Mouse (Mus musculus): Measurements from ENCODE around the gene Cyp2d12.
"Not testable (repeated sequence)": the region's sequence is repeated elsewhere in the genome, so short reads cannot be mapped to it uniquely, and the experiment has no call there.

Gene Cyp2d12

DNA sequence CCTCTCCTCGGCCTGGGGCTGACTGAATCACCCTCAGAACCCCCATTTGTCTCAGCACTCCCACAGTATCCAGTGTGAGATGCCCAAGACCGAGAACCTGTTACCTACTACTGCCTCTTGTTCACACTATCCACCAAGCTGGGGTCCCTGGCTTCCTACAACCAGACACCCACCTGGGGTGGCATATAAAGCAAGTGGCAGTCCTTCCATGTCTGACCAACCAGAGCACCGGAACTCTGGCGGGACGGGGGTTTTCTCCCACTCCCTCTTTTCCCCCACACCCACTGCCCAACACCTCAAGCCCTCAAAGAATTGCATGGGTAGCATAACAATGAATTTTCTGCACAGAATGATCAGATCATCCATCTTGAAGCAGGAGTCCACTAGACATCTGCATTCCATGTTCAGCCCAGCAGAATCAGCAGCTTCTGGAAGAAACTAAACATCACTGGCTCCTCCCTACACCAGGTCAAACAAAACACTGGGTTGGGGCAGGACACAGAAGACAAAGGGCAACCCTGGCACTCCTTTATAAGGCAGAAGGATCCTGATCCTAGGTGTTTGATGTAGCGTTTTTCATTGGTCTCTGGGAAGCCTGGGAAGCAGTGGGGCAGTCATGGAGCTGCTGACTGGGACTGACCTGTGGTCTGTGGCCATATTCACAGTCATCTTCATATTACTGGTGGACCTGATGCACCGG, at the start of gene Cyp2d12:
Gene Cyp2d12 (plus strand): TSS at position 542 of the 700 bp plus-strand sequence.
- no peak for DNase-seq (ENCODE audit: low spot score)

GRCm38 (mm10) chr15:82506971-82507370, 47.9 kb upstream of the Cyp2d12 start:
- no peak for DNase-seq (ENCODE audit: low spot score)

DNA sequence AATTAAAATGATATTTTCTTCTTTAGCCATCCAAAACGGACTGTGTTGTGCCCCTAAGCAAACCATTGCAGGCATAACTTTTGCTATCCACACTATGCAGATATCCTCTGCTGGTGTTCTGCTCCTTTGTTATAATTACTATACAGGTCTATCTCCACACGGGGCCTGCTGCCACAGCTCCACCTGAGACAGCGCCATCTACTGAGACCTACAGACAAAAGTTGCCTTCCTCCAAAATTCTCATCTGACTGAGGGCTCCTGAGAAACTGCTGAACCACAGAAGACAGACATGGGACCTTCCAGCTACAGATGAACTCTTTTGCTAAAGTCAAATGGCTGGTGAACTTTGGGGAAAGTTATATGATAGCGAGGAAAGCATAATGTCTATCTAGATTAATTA, 47.1 kb upstream of the Cyp2d12 start:
- DNase-seq (ENCODE audit: low spot score) = not testable (repeated sequence)

DNA sequence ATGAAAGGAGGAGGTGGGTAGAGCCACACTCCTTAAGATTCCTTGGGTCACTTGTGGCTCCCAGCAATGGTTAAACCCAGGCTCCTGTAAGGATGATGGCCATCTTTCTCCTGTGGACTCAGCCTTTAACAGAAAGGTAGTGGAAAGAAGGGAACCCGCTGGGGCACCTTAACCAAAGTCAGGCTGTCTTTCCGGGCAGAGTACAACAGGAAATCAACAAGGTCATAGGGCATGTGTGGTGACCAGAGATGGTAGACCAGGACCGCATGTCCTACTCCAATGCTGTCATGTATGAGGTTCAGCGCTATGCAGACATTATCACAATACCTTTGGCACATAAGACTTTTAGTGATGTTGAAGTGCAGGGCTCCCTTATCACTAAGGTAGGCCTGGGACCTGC, 45.4 kb upstream of the Cyp2d12 start:
- not testable (repeated sequence) for DNase-seq (ENCODE audit: low spot score)

DNA sequence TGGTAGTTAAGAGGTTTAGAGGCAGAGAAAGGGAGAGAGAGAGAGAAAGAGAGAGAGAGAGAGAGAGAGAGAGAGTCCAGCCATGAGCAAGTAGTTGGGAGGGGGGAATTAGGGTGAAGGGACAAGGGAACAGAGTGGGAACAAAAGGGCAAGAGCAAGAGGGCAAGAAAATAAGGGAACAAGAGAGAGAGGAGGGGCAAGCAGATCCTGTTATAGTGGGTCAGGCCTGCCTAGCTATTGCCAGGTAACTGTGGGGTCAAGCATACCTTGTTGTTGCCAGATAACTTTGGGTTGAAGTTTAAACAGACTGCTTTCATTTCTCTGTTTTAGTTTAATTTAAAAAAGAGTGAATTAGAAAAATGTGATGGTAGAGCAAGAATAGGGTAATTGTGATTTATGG, 44.4 kb upstream of the Cyp2d12 start:
- not testable (repeated sequence) for DNase-seq (ENCODE audit: low spot score)

DNA sequence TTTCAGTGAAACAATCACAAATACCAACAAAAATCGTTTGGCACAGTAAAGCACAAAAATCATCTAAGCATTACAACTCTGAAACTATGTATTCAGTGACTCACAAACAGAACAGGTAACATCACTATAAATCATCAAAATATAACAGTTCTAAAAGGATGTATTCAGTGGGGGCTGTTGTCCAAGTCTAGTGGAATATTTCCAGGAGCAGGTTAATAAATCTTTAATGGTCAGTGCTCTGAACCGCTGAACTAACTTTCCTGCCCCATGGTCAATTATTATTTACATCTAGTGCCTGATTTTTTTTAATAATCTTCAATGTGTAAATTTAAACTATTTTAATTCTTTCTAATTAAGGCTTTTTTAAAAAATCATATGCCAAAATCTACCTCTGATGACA, 42.8 kb upstream of the Cyp2d12 start:
- not testable (repeated sequence) for DNase-seq (ENCODE audit: low spot score)

GRCm38 (mm10) chr15:82516174-82516573, 38.7 kb upstream of the Cyp2d12 start:
- DNase-seq (ENCODE audit: low spot score) = not testable (repeated sequence)

DNA sequence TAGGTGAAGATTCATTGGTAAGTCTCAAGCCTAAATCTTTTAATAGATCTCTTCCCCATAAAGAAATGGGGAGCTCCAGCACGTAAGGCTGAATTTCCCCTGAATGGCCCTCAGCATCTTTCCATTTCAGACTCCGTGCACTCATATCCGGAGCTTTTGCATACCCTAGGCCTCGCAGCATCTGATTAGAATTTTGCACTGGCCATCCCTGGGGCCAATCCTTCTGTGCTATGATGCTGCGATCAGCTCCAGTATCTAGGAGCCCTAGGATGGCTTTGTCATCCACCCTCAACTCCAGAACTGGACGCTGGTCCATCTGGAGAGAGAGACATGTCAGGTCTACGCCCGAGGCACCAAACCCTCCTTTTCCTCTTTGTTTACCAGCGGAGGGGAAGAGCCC, 27.5 kb upstream of the Cyp2d12 start:
- not testable (repeated sequence) for DNase-seq (ENCODE audit: low spot score)

- not testable (repeated sequence) for DNase-seq (ENCODE audit: low spot score)
These were observed 22.2 kb upstream of the Cyp2d12 start for GRCm38 (mm10) chr15:82532721-82533120.

DNA sequence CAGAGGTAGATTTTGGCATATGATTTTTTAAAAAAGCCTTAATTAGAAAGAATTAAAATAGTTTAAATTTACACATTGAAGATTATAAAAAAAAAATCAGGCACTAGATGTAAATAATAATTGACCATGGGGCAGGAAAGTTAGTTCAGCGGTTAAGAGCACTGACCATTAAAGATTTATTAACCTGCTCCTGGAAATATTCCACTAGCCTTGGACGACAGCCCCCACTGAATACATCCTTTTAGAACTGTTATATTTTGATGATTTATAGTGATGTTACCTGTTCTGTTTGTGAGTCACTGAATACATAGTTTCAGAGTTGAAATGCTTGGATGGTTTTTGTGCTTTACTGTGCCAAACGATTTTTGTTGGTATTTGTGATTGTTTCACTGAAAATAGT, 11.9 kb upstream of the Cyp2d12 start:
- DNase-seq (ENCODE audit: low spot score) = not testable (repeated sequence)

GRCm38 (mm10) chr15:82544561-82544960, 10.3 kb upstream of the Cyp2d12 start:
- DNase-seq (ENCODE audit: low spot score) = not testable (repeated sequence)

- DNase-seq (ENCODE audit: low spot score) = not testable (repeated sequence)
These were observed 7.1 kb upstream of the Cyp2d12 start for GRCm38 (mm10) chr15:82547753-82548152.

DNA sequence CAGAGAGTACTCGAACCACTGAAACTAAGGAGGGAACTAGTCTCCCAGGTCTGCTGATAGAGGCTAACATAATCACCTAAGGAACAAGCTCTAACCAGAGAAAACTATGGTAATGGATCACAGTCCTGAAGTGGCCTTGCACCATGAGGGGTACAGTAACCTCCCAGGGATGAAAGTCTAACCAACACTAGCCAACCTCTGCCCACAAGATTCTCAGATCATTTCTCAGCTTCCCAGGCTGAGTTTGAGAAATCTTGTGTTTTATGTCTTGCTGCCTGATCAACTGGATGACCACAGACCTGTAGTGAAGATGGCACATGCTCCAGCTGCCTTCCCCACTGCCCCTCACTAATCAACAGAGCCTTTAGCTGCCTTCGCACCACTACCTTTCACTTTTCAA, 1.7 kb upstream of the Cyp2d12 start:
- DNase-seq (ENCODE audit: low spot score) = not testable (repeated sequence)

- DNase-seq (ENCODE audit: low spot score) = no peak
These were observed 18.0 kb downstream of the Cyp2d12 start for GRCm38 (mm10) chr15:82572856-82573255.

GRCm38 (mm10) chr15:82579071-82579470, 24.2 kb downstream of the Cyp2d12 start:
- DNase-seq (ENCODE audit: low spot score) = no peak

DNA sequence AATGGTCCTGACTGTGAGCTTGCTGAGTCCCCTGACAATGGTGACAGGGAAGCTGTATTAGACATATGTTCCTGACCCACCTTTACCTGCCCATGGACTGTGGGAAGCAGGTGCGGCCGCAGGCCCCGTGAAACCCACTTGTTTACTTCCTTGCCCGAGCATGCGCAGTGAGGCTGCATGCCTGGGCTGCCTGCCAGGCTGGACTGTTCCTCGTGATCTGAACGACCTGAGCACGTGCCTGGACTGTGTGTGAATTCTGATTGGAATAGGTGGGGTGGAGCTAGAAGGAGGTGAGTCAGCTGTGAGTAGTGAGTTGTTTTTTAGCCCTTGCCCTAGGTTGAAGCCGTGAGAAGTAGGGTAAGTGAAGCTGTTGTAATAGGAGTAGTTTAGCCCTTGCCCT, 27.7 kb downstream of the Cyp2d12 start:
- no peak for DNase-seq (ENCODE audit: low spot score)
